Mouse (Mus musculus) MEL (cell line): ENCODE results near the gene Vwce.

Experiments
- CHD2 ChIP-seq: IDR thresholded peaks from 2 replicates; pipeline ENCODE4 v1.6.1; 2011; ENCODE audit warnings: low read length, improper control_type of control experiment
- CTCF ChIP-seq, 3 experiments: IDR thresholded peaks in 2 of 3; conservative IDR thresholded peaks in 1 of 3; 2 replicates each; pipeline ENCODE4 v1.5.1; 2011 to 2012; ENCODE audit warnings: low read length in 3 of 3, low read depth in 2 of 3, mild to moderate bottlenecking in 2 of 3, improper control_type of control experiment in 1 of 3, inconsistent platforms in 1 of 3, mixed read lengths in 1 of 3, moderate library complexity in 1 of 3; ENCODE audit not compliant: control insufficient read depth in 1 of 3, insufficient read depth in 1 of 3, poor library complexity in 1 of 3, severe bottlenecking in 1 of 3
- ETS1 ChIP-seq: IDR thresholded peaks from 2 replicates; pipeline ENCODE4 v1.6.1; 2012; ENCODE audit warnings: low read depth, mild to moderate bottlenecking, inconsistent platforms, low read length, improper control_type of control experiment, moderate library complexity
- GATA1 ChIP-seq: IDR thresholded peaks from 2 replicates; pipeline ENCODE4 v1.6.1; 2011; ENCODE audit warnings: low read depth, low read length, improper control_type of control experiment
- MYB ChIP-seq: IDR thresholded peaks from 2 replicates; pipeline ENCODE4 v1.6.1; 2011; ENCODE audit warnings: mild to moderate bottlenecking, low read depth, low read length, improper control_type of control experiment
- POLR2A ChIP-seq, 2 experiments: IDR thresholded peaks; 2 replicates each; pipeline ENCODE4 v1.6.1; 2011 to 2012; ENCODE audit warnings: low read length in 2 of 2, mild to moderate bottlenecking in 2 of 2, control low read depth in 1 of 2, improper control_type of control experiment in 1 of 2, low read depth in 1 of 2, moderate library complexity in 1 of 2; ENCODE audit not compliant: control insufficient read depth in 1 of 2, insufficient read depth in 1 of 2, poor library complexity in 1 of 2
- POLR2AphosphoS2 ChIP-seq: IDR thresholded peaks from 2 replicates; pipeline ENCODE4 v1.6.1; 2011; ENCODE audit warnings: low read length, improper control_type of control experiment
- POLR2AphosphoS5 ChIP-seq: IDR thresholded peaks from 2 replicates; pipeline ENCODE4 v1.6.1; 2012; ENCODE audit warnings: low read depth, borderline replicate concordance, mild to moderate bottlenecking, inconsistent platforms, low read length, moderate library complexity, mixed read lengths
- RAD21 ChIP-seq: IDR thresholded peaks from 2 replicates; pipeline ENCODE4 v1.6.1; 2011; ENCODE audit warnings: mild to moderate bottlenecking, low read depth, low read length, improper control_type of control experiment
- ZNF384 ChIP-seq: IDR thresholded peaks from 2 replicates; pipeline ENCODE4 v1.6.1; 2012; ENCODE audit warnings: low read depth, mild to moderate bottlenecking, inconsistent platforms, low read length, improper control_type of control experiment

GRCm38 (mm10) chr19:10591659-10592377 is 42.2 kb upstream of the Vwce start:
- TF ChIP-seq MYB (no peak), ZNF384 (no peak), CTCF (IDR thresholded peaks at IDR 0.05 in 2 of 3, conservative IDR thresholded peaks at IDR 0.05 in 1 of 3; ENCODE audit: control insufficient read depth in 1 of 3, insufficient read depth in 1 of 3, low read depth in 2 of 3, low read length in 3 of 3, poor library complexity in 1 of 3, severe bottlenecking in 1 of 3) (no peak), POLR2A (IDR thresholded peaks at IDR 0.05; ENCODE audit: control insufficient read depth in 1 of 2, insufficient read depth in 1 of 2, low read depth in 1 of 2, low read length in 2 of 2, poor library complexity in 1 of 2) (no peak), GATA1 (no peak), CHD2 (no peak), RAD21 (no peak), POLR2AphosphoS2 (no peak), ETS1 (no peak), POLR2AphosphoS5 (no peak)
